Mouse (Mus musculus) ES-Bruce4 (cell line): ENCODE data around the gene Adarb2. TPM values are rescaled to one million over a fixed set of nuclear protein-coding genes. Genes with fewer than 3 reads are reported as not detected.

Experiments used
- H3K27ac ChIP-seq: 2 replicates; pipeline ENCODE4 v1.5.1; 2012; ENCODE audit warnings: low read length, inconsistent platforms; ENCODE audit not compliant: insufficient read depth
- H3K27me3 ChIP-seq: 2 replicates; pipeline ENCODE4 v1.6.1; 2012; ENCODE audit warnings: mild to moderate bottlenecking, low read length, inconsistent platforms; ENCODE audit not compliant: control insufficient read depth, poor library complexity, insufficient read depth, severe bottlenecking
- H3K36me3 ChIP-seq: 2 replicates; pipeline ENCODE4 v1.6.1; 2012; ENCODE audit warnings: inconsistent platforms, mild to moderate bottlenecking, low read length, moderate library complexity; ENCODE audit not compliant: control insufficient read depth, poor library complexity, insufficient read depth, severe bottlenecking
- H3K4me1 ChIP-seq: one replicate; pipeline ENCODE4 v1.8.1; 2011; ENCODE audit warnings: low read length; ENCODE audit not compliant: control insufficient read depth, insufficient read depth
- H3K4me3 ChIP-seq: 2 replicates; pipeline ENCODE4 v1.5.1; 2011; ENCODE audit warnings: low read depth, mild to moderate bottlenecking, low read length
- H3K9ac ChIP-seq: 2 replicates; pipeline ENCODE4 v1.6.1; 2012; ENCODE audit warnings: low read depth, mild to moderate bottlenecking, inconsistent platforms; ENCODE audit not compliant: poor library complexity, severe bottlenecking
- H3K9me3 ChIP-seq: replicated peaks from 2 replicates; pipeline ENCODE4 v1.6.1; 2012; ENCODE audit warnings: mild to moderate bottlenecking, low read length, inconsistent platforms; ENCODE audit not compliant: control insufficient read depth, poor library complexity, insufficient read depth, severe bottlenecking
- CTCF ChIP-seq: IDR thresholded peaks from one replicate; pipeline ENCODE4 v1.8.1; 2011; ENCODE audit warnings: low read depth, low read length
- EP300 ChIP-seq: IDR thresholded peaks from 2 replicates; pipeline ENCODE4 v1.6.1; 2011; ENCODE audit warnings: low read depth, low read length; ENCODE audit not compliant: insufficient read depth
- POLR2A ChIP-seq: IDR thresholded peaks from one replicate; pipeline ENCODE4 v1.8.1; 2011; ENCODE audit warnings: low read length; ENCODE audit not compliant: insufficient read depth
- polyA plus RNA-seq: library from polyadenylated mRNA; stranded (reverse); fragments of >200 nt; gene quantifications from 2 replicates; pipeline ENCODE4 v1.2.4, GENCODE M21; 2011; ENCODE audit warnings: low read depth; ENCODE audit not compliant: missing spikeins, insufficient read depth, insufficient read length

Adarb2 gene
- polyA plus RNA-seq, 1 experiment, result not detected

DNA sequence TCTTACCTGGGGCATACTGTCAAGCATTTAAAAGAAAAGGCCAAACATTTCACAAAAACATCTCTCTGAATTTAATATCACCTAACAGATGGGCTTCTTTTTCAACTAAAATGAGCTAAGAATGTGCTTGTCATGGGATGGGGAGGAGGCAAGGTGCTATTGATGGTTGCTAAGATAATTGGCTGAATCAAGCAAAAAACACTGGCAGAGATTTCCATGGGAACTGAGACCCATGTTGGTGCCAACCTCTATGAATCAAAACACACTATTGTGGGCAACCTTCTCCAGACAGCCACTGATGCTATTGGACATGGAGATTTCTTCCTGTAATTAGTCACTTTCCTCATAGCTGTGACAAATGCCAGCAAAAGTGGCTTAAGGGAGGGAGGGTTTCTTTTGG lies 357.8 kb downstream of the Adarb2 start:
- TF ChIP-seq CTCF (no peak), EP300 (no peak), POLR2A (no peak)
- Histone ChIP-seq H3K4me3 (no peak overlapping the region), H3K36me3 (no peaks in the 10 kb centered on the region), H3K9me3 (no peaks in the 10 kb centered on the region), H3K9ac (no peak overlapping the region), H3K4me1 (no peaks in the 10 kb centered on the region), H3K27me3 (no peaks in the 10 kb centered on the region), H3K27ac (no peak overlapping the region)

DNA sequence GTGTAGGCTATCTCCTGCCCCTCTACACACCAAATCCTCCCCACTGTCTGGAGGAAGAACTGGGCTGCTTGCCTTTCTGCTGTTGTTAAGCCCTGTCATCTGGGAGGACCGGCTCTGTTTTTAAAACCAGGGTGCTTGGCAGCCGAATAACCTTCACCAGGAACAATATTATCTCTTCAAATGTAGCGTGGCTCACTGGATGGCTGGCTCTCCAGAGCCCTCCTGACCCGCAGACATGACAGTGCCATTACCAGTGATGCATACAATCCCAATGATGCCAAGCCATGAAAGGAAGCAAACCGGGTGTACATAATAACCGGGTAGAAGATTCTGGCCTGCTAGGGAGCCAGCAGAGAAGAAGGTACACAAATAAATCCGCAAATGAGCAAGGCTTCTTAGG lies 360.5 kb downstream of the Adarb2 start:
- no peak overlapping the region for H3K4me3 ChIP-seq

DNA sequence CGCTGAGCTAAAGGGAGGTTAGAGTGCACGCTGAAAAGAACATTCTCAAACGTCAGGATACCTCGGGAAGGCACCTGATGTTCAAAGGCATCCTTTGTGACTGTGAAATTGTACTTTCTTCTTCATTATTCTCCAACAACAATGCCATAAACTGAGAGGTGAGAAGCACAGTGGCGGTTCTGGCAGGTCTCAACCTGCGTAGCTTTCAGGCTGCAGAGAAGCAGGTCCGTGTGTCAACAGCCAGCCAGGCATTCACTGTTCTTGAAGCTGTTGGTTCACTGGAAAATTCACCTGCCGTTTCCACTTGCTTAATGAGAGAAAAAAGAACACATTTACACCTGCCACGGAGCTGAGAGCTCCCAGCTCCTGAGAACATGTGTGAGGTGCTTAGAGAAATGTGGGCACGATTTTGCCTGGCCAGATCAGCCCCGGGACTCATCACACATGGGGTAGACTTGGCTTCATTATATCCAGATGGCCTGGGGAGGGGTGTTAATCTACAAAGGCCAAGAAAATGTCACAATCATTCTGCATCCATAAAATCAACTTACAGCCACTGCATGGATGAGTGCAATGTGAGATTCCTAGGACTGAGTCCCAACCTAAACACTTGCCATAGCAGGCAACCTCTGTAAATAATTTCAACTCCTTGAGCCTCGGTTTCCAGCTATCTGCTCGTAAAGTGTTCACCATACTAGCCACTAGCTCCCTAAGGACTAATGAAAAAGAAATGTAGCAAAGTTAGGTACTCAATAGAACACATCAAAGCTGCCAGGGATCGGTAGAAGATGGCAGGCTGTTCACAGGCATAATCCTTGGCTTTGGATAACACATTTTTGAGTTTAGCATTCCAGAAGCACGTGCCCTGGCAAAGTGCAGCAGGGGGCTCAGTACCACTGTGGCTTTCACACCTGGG lies 364.7 kb downstream of the Adarb2 start:
- Histone ChIP-seq H3K9ac (no peak overlapping the region), H3K27ac (no peak overlapping the region), H3K4me3 (no peak overlapping the region), H3K36me3 (no peaks in the 10 kb centered on the region), H3K27me3 (no peaks in the 10 kb centered on the region), H3K9me3 (no peaks in the 10 kb centered on the region), H3K4me1 (no peaks in the 10 kb centered on the region)
- TF ChIP-seq POLR2A, result no peak
- no peak for TF ChIP-seq EP300
- no peak for TF ChIP-seq CTCF

More for the DNA sequence above, 360.5 kb downstream of the Adarb2 start:
- Histone ChIP-seq H3K27me3 (no peaks in the 10 kb centered on the region), H3K9me3 (no peaks in the 10 kb centered on the region), H3K36me3 (no peaks in the 10 kb centered on the region), H3K27ac (no peak overlapping the region), H3K9ac (no peak overlapping the region), H3K4me1 (no peaks in the 10 kb centered on the region)
- TF ChIP-seq POLR2A (no peak), CTCF (no peak), EP300 (no peak)

DNA sequence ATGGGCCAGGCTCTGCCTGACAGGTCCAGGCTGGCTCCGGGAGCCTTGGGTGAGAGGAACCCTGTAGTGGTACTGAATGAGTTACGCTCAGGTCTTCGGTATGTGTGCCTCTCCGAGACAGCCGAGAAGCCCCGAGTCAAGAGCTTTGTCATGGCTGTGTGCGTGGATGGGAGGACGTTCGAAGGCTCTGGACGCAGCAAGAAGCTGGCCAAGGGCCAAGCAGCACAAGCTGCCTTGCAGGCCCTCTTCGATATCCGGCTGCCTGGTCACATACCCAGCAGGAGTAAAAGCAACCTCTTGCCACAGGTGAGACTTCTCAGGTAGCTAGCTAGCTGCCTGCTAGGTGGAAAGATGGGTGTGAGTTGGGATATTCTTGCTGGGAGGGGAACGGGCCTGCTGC lies 367.6 kb downstream of the Adarb2 start:
- H3K27me3 ChIP-seq, result peaks cover 1% of the 10 kb centered on the region; the same call in 1 of the 2 replicates
- H3K36me3 ChIP-seq, result no peaks in the 10 kb centered on the region
- no peaks in the 10 kb centered on the region for H3K9me3 ChIP-seq
- no peak overlapping the region for H3K27ac ChIP-seq
- TF ChIP-seq POLR2A, result no peak
- TF ChIP-seq EP300, result no peak
- TF ChIP-seq CTCF, result no peak
- H3K4me1 ChIP-seq, result no peaks in the 10 kb centered on the region
- H3K9ac ChIP-seq, result no peak overlapping the region
- no peak overlapping the region for H3K4me3 ChIP-seq

DNA sequence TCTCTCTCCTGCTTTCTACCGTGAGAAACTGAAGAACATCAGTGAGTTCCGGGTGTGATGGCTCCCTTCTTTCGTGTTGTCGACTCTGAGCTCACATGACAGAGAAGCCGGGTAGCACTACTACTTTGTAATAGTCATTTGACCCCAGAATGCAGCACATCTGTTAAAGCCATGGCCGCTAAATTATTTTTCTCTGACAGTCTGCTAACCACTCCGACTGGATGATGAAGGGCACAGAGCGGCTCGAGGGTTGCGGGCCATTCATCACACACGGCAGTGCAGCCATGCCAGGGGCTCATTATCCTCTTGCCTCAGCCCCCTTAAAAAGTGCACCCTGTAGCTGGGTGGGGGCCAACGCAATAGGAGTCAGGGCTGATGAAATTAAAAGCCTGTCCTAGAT lies 371.2 kb downstream of the Adarb2 start:
- Histone ChIP-seq H3K36me3 (no peaks in the 10 kb centered on the region), H3K27ac (no peak overlapping the region), H3K9me3 (no peaks in the 10 kb centered on the region), H3K27me3 (peaks cover 1% of the 10 kb centered on the region; the same call in 1 of the 2 replicates), H3K4me3 (no peak overlapping the region), H3K9ac (no peak overlapping the region), H3K4me1 (no peaks in the 10 kb centered on the region)
- TF ChIP-seq EP300, result no peak
- TF ChIP-seq CTCF, result no peak
- no peak for TF ChIP-seq POLR2A

DNA sequence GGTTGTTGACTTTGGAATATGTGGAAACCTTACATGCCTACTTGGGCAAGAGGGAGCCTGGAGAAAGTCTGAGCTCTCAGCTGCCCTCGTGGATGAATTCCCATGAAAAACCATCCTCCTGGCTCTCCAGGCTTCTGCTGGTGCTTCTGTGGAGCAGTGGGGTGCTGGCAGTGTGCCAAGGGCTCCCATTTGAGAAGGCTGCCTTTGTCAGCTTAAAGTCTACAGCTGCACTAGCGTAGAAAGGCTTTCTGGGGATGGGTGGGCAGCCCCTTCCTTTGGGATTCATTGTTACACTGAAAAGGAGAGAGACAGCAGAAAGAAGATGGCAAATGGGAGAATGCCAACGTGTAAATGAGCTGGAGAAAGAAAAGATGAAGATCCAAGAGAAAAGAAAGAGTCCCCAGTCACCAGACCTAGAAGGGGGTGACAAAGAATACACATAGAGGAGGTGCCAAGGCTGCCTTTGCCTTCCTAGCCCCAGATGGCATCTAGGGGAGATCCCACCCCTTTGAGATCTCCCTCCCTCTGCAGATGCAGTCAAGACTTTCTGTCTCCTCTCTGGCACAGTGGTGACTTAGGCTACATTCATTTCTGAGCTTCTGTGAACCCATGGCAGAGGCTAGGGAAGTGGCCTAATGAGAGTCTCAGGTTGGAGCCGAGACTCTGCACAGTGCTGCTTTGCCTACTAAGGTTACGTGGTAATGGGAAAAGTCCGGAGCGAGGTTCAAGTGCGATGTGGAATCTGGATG lies 381.8 kb downstream of the Adarb2 start:
- Histone ChIP-seq H3K27me3 (no peaks in the 10 kb centered on the region; the same call in 1 of the 2 replicates), H3K4me3 (no peak overlapping the region), H3K36me3 (no peaks in the 10 kb centered on the region), H3K9ac (no peak overlapping the region), H3K9me3 (no peaks in the 10 kb centered on the region), H3K27ac (no peak overlapping the region), H3K4me1 (no peaks in the 10 kb centered on the region)
- TF ChIP-seq POLR2A (no peak), EP300 (no peak), CTCF (no peak)
